Mouse (Mus musculus) cerebellum, adult 8-10 months (tissue): ENCODE results near the gene Rhox4c.
"Not testable (repeated sequence)": the region's sequence is repeated elsewhere in the genome, so short reads cannot be mapped to it uniquely, and the experiment has no call there.

Experiments
- DNase-seq: peaks from one replicate; pipeline ENCODE4 v3.0.0; 2022

The Rhox4c gene

GRCm38 (mm10) chrX:37480037-37480436 lies at the start of gene Rhox4c:
Rhox4c (plus strand) TSS chrX:37480337.
- DNase-seq, result not testable (repeated sequence)

- DNase-seq, result not testable (repeated sequence)
These were observed 47.9 kb upstream of the Rhox4c start, which contains the start of gene Rhox4b for GRCm38 (mm10) chrX:37432194-37432593. Rhox4b (plus strand) TSS chrX:37432494.

GRCm38 (mm10) chrX:37453380-37453779 lies 26.8 kb upstream of the Rhox4c start, which contains the start of gene Rhox2c:
Rhox2c (plus strand) TSS chrX:37453680.
- DNase-seq, result not testable (repeated sequence)

- not testable (repeated sequence) for DNase-seq
These were observed 21.9 kb upstream of the Rhox4c start, which contains the start of gene Rhox3c for GRCm38 (mm10) chrX:37458285-37458684. Rhox3c (plus strand) TSS chrX:37458585.

- not testable (repeated sequence) for DNase-seq
These were observed 33.9 kb downstream of the Rhox4c start, which contains the start of gene Rhox4d for GRCm38 (mm10) chrX:37514059-37514458. Rhox4d (plus strand) TSS chrX:37514359.

GRCm38 (mm10) chrX:37530152-37530551 lies 50.0 kb downstream of the Rhox4c start, which contains the start of gene Rhox2e:
Rhox2e (plus strand) TSS chrX:37530452.
- DNase-seq, result not testable (repeated sequence)
